Mouse (Mus musculus): ENCODE data around the gene Elmod3. TPM values are rescaled to one million over a fixed set of nuclear protein-coding genes. Genes with fewer than 3 reads are reported as not detected.
"Not testable (repeated sequence)": the region's sequence is repeated elsewhere in the genome, so short reads cannot be mapped to it uniquely, and the experiment has no call there.

The Elmod3 gene
- polyA plus RNA-seq, 1 experiment, result 23.4 TPM

GRCm38 (mm10) chr6:72534035-72534809, 64.0 kb downstream of the Elmod3 start:
- DNase-seq, result peak; percentile 52
- 33% methylated on average over 9 of the region's 9 CpGs for WGBS
- TF ChIP-seq POLR2A (IDR thresholded peaks at IDR 0.05; ENCODE audit: control insufficient read depth, extremely low read depth, insufficient read depth, low read length, poor library complexity) (no peak), CTCF (IDR thresholded peaks at IDR 0.05; ENCODE audit: borderline replicate concordance, control insufficient read depth, extremely low read depth, insufficient read depth, low read length, poor library complexity) (peak; percentile 64; the same call in 1 of the 2 replicates)
- no peak overlapping the region for H3K4me3 ChIP-seq (ENCODE audit: control insufficient read depth, insufficient read depth, low read length)
- no peaks in the 10 kb centered on the region for H3K36me3 ChIP-seq (ENCODE audit: control insufficient read depth, insufficient read depth, low read length)
- H3K4me1 ChIP-seq (replicated peaks; ENCODE audit: control insufficient read depth, insufficient read depth, low read length), result peaks cover 13% of the 10 kb centered on the region
- H3K27ac ChIP-seq (ENCODE audit: control insufficient read depth, insufficient read depth, low read length), result no peak overlapping the region
- H3K27me3 ChIP-seq (ENCODE audit: control insufficient read depth, insufficient read depth, low read length), result no peaks in the 10 kb centered on the region

GRCm38 (mm10) chr6:72533555-72533954, 64.7 kb downstream of the Elmod3 start:
- H3K27ac ChIP-seq (ENCODE audit: control insufficient read depth, insufficient read depth, low read length); H3K4me3 ChIP-seq (ENCODE audit: control insufficient read depth, insufficient read depth, low read length); H3K4me1 ChIP-seq (replicated peaks; ENCODE audit: control insufficient read depth, insufficient read depth, low read length); H3K36me3 ChIP-seq (ENCODE audit: control insufficient read depth, insufficient read depth, low read length); H3K27me3 ChIP-seq (ENCODE audit: control insufficient read depth, insufficient read depth, low read length); DNase-seq: not testable (repeated sequence)
- 80% methylated on average over 1 of the region's 1 CpGs for WGBS

GRCm38 (mm10) chr6:72532580-72532979, 65.6 kb downstream of the Elmod3 start:
- Histone ChIP-seq H3K4me3 (ENCODE audit: control insufficient read depth, insufficient read depth, low read length) (no peak overlapping the region), H3K4me1 (replicated peaks; ENCODE audit: control insufficient read depth, insufficient read depth, low read length) (peaks cover 3% of the 10 kb centered on the region), H3K27me3 (ENCODE audit: control insufficient read depth, insufficient read depth, low read length) (no peaks in the 10 kb centered on the region), H3K27ac (ENCODE audit: control insufficient read depth, insufficient read depth, low read length) (no peak overlapping the region), H3K36me3 (ENCODE audit: control insufficient read depth, insufficient read depth, low read length) (no peaks in the 10 kb centered on the region)
- DNase-seq, result no peak
- 94% methylated on average over 4 of the region's 4 CpGs for WGBS
- TF ChIP-seq POLR2A (IDR thresholded peaks at IDR 0.05; ENCODE audit: control insufficient read depth, extremely low read depth, insufficient read depth, low read length, poor library complexity) (no peak), CTCF (IDR thresholded peaks at IDR 0.05; ENCODE audit: borderline replicate concordance, control insufficient read depth, extremely low read depth, insufficient read depth, low read length, poor library complexity) (no peak)

- H3K4me3 ChIP-seq (ENCODE audit: control insufficient read depth, insufficient read depth, low read length), result no peak overlapping the region
- no peaks in the 10 kb centered on the region for H3K27me3 ChIP-seq (ENCODE audit: control insufficient read depth, insufficient read depth, low read length)
- H3K36me3 ChIP-seq (ENCODE audit: control insufficient read depth, insufficient read depth, low read length), result no peaks in the 10 kb centered on the region
- no peaks in the 10 kb centered on the region for H3K4me1 ChIP-seq (replicated peaks; ENCODE audit: control insufficient read depth, insufficient read depth, low read length)
- TF ChIP-seq CTCF (IDR thresholded peaks at IDR 0.05; ENCODE audit: borderline replicate concordance, control insufficient read depth, extremely low read depth, insufficient read depth, low read length, poor library complexity) (no peak), POLR2A (IDR thresholded peaks at IDR 0.05; ENCODE audit: control insufficient read depth, extremely low read depth, insufficient read depth, low read length, poor library complexity) (no peak)
- 92% methylated on average over 10 of the region's 10 CpGs for WGBS
- no peak overlapping the region for H3K27ac ChIP-seq (ENCODE audit: control insufficient read depth, insufficient read depth, low read length)
- DNase-seq, result no peak
Observed at GRCm38 (mm10) chr6:72528410-72529151, 69.6 kb downstream of the Elmod3 start.

GRCm38 (mm10) chr6:72527070-72527469, 71.1 kb downstream of the Elmod3 start:
- TF ChIP-seq CTCF (IDR thresholded peaks at IDR 0.05; ENCODE audit: borderline replicate concordance, control insufficient read depth, extremely low read depth, insufficient read depth, low read length, poor library complexity) (no peak), POLR2A (IDR thresholded peaks at IDR 0.05; ENCODE audit: control insufficient read depth, extremely low read depth, insufficient read depth, low read length, poor library complexity) (no peak)
- no peak for DNase-seq
- Histone ChIP-seq H3K27ac (ENCODE audit: control insufficient read depth, insufficient read depth, low read length) (no peak overlapping the region), H3K4me3 (ENCODE audit: control insufficient read depth, insufficient read depth, low read length) (no peak overlapping the region), H3K36me3 (ENCODE audit: control insufficient read depth, insufficient read depth, low read length) (no peaks in the 10 kb centered on the region), H3K4me1 (replicated peaks; ENCODE audit: control insufficient read depth, insufficient read depth, low read length) (no peaks in the 10 kb centered on the region), H3K27me3 (ENCODE audit: control insufficient read depth, insufficient read depth, low read length) (no peaks in the 10 kb centered on the region)
- WGBS, result 92% methylated on average over 4 of the region's 4 CpGs

- H3K36me3 ChIP-seq (ENCODE audit: control insufficient read depth, insufficient read depth, low read length), result no peaks in the 10 kb centered on the region
- no peaks in the 10 kb centered on the region for H3K27me3 ChIP-seq (ENCODE audit: control insufficient read depth, insufficient read depth, low read length)
- 26% methylated on average over 2 of the region's 2 CpGs for WGBS
- no peak for TF ChIP-seq POLR2A (IDR thresholded peaks at IDR 0.05; ENCODE audit: control insufficient read depth, extremely low read depth, insufficient read depth, low read length, poor library complexity)
- no peak for TF ChIP-seq CTCF (IDR thresholded peaks at IDR 0.05; ENCODE audit: borderline replicate concordance, control insufficient read depth, extremely low read depth, insufficient read depth, low read length, poor library complexity)
- no peak overlapping the region for H3K4me3 ChIP-seq (ENCODE audit: control insufficient read depth, insufficient read depth, low read length)
- no peaks in the 10 kb centered on the region for H3K4me1 ChIP-seq (replicated peaks; ENCODE audit: control insufficient read depth, insufficient read depth, low read length)
- no peak overlapping the region for H3K27ac ChIP-seq (ENCODE audit: control insufficient read depth, insufficient read depth, low read length)
- no peak for DNase-seq
Observed at GRCm38 (mm10) chr6:72524160-72524559, 74.1 kb downstream of the Elmod3 start.
